Mouse (Mus musculus): ENCODE results near the gene Crat. TPM values are rescaled to one million over a fixed set of nuclear protein-coding genes. Genes with fewer than 3 reads are reported as not detected.

Crat gene
- polyA plus RNA-seq, 1 experiment from 2014 or later = 64.3 TPM

DNA sequence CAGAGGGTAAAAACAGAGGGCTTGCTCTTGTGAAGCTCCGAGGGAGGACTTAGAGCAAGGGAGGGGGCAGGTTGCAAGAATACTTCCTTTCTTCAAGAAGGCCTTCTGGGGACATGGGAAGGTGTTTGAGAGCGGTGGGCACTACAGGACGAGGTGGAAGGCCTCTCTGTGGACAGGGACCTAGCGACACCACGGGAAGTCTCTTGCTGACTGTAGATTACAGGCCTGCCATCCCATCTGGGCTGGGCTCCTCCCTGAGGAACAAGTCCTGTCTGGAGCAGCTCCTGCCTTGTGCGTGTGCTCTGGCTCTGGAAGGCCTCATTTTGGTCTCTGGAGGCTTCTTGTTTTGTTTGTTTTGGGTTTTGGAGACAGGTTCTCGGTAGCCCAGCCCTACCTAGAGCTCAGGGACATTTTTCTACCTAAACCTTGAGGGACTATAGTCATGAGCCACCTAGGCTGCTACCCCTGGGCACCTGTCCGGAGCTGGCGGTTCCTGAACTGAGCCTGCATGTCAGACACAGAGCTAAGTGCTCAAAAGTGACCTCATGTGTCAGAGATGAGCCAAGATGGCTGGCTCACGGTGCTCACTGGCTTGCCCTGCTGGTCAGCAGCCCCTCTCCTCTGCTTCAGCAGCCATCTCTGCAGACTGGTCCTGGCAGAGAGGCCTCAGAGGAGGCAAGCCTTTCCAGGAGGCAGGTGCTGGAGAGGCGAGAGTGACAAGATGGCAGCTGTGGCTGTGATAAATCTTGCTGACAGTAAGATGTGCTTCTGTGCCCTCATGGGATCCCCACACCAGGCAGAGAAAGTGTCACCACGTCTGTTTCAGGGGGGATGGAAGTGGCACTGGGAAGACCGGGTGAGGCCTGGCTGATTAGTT is 40.7 kb upstream of the Crat start:
- Histone ChIP-seq H3K27me3 (ENCODE audit: insufficient read depth, low read length) (no peaks in the 10 kb centered on the region), H3K27ac (ENCODE audit: low read depth) (no peak overlapping the region), H3K4me1 (ENCODE audit: insufficient read depth) (no peaks in the 10 kb centered on the region), H3K36me3 (replicated peaks; ENCODE audit: insufficient read depth, low read length) (0 out of 2 replicates have a peak, but pooled peaks cover 4% of the 10 kb centered on the region), H3K9me3 (ENCODE audit: low read length) (no peaks in the 10 kb centered on the region), H3K9ac (replicated peaks) (no peak overlapping the region), H3K4me2 (ENCODE audit: low read depth, low read length) (no peak overlapping the region), H3K4me3 (ENCODE audit: low read depth, low read length) (no peak overlapping the region)
- no peak for DNase-seq
- no peak for ATAC-seq
- 77% methylated on average over 13 of the region's 13 CpGs for WGBS (ENCODE audit: insufficient replicate concordance)
- TF ChIP-seq EP300 (IDR thresholded peaks at IDR 0.05; ENCODE audit: low read depth) = no peak
- no peak for TF ChIP-seq CTCF (IDR thresholded peaks at IDR 0.05; ENCODE audit: low read depth)

DNA sequence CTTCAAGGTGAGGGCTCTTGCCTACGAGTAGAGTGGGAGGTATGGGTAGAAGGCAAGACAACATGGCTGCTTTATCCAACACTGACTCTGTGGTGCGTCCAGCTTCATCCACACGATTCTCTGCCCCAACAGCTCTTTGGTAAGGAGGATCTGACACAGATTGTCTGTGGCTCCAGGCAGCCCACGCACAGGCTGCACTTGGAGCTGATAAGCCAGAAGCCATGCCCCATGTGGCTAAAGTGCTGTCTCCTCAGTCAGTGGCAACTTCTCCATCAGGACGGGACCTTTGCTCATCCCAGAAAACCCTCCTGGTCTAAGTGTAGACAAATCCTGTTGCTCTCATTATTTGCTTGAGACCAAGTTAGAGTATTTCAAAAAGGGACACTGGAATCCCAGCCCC is 39.0 kb upstream of the Crat start:
- TF ChIP-seq EP300 (IDR thresholded peaks at IDR 0.05; ENCODE audit: low read depth) (no peak), CTCF (IDR thresholded peaks at IDR 0.05; ENCODE audit: low read depth) (no peak)
- 65% methylated on average over 5 of the region's 5 CpGs for WGBS (ENCODE audit: insufficient replicate concordance)
- ATAC-seq (no peak), DNase-seq (no peak)
- Histone ChIP-seq H3K9ac (replicated peaks) (no peak overlapping the region), H3K4me3 (ENCODE audit: low read depth, low read length) (no peak overlapping the region), H3K27me3 (ENCODE audit: insufficient read depth, low read length) (no peaks in the 10 kb centered on the region), H3K36me3 (replicated peaks; ENCODE audit: insufficient read depth, low read length) (peaks cover 9% of the 10 kb centered on the region), H3K27ac (ENCODE audit: low read depth) (no peak overlapping the region), H3K4me2 (ENCODE audit: low read depth, low read length) (no peak overlapping the region), H3K9me3 (ENCODE audit: low read length) (no peaks in the 10 kb centered on the region), H3K4me1 (ENCODE audit: insufficient read depth) (no peaks in the 10 kb centered on the region)

DNA sequence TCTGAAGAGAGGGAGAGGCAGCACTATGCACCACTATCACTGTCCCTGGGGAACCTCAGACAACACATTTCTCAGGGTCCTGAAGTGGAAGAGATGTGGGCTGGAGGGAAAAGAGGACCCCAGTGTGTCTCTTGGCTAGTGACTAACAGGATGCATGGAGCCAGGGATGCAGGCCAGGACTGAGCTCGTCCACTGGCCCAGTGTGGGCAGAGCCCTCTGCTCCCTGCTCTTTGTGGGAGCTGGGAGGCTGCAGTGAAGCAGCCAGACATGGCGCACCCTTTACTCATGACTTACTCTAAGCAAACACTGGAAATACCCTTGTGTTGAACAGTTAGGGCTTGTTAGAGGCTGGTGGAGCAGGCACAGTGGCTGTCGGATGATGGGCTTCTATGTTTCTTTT is 38.0 kb upstream of the Crat start:
- 82% methylated on average over 3 of the region's 3 CpGs for WGBS (ENCODE audit: insufficient replicate concordance)
- Histone ChIP-seq H3K27me3 (ENCODE audit: insufficient read depth, low read length) (no peaks in the 10 kb centered on the region), H3K4me2 (ENCODE audit: low read depth, low read length) (no peak overlapping the region), H3K36me3 (replicated peaks; ENCODE audit: insufficient read depth, low read length) (peaks cover 13% of the 10 kb centered on the region), H3K9ac (replicated peaks) (no peak overlapping the region), H3K27ac (ENCODE audit: low read depth) (no peak overlapping the region), H3K4me1 (ENCODE audit: insufficient read depth) (no peaks in the 10 kb centered on the region), H3K4me3 (ENCODE audit: low read depth, low read length) (no peak overlapping the region), H3K9me3 (ENCODE audit: low read length) (no peaks in the 10 kb centered on the region)
- ATAC-seq = no peak
- no peak for DNase-seq
- no peak for TF ChIP-seq EP300 (IDR thresholded peaks at IDR 0.05; ENCODE audit: low read depth)
- TF ChIP-seq CTCF (IDR thresholded peaks at IDR 0.05; ENCODE audit: low read depth) = no peak

DNA sequence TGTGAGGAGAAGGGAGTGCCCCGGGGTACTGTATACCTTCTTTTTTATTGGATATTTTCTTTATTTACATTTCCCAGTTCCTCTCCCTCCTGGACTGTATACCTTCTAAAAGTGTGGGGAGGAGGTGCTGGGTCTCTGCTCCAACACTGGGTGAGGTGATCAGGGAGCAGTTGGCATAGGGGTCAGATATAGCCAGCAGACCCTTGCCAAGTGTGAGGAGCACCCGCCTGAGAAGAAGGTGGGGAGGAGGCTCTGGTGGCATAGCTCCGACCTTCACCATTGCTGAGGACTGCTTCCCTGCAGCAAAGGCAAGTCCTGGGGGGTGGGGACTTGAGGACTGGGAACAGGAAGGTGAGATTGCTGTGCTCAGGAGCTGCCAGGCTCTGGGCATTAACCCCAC is 35.9 kb upstream of the Crat start:
- TF ChIP-seq EP300 (IDR thresholded peaks at IDR 0.05; ENCODE audit: low read depth) = no peak
- no peak for TF ChIP-seq CTCF (IDR thresholded peaks at IDR 0.05; ENCODE audit: low read depth)
- peaks cover 27% of the 10 kb centered on the region for H3K36me3 ChIP-seq (replicated peaks; ENCODE audit: insufficient read depth, low read length)
- WGBS (ENCODE audit: insufficient replicate concordance) = 80% methylated on average over 3 of the region's 3 CpGs
- no peaks in the 10 kb centered on the region for H3K27me3 ChIP-seq (ENCODE audit: insufficient read depth, low read length)
- H3K4me3 ChIP-seq (ENCODE audit: low read depth, low read length) = no peak overlapping the region
- H3K4me2 ChIP-seq (ENCODE audit: low read depth, low read length) = no peak overlapping the region
- no peak overlapping the region for H3K9ac ChIP-seq (replicated peaks)
- H3K27ac ChIP-seq (ENCODE audit: low read depth) = no peak overlapping the region
- DNase-seq (no peak), ATAC-seq (no peak)
- no peaks in the 10 kb centered on the region for H3K9me3 ChIP-seq (ENCODE audit: low read length)
- H3K4me1 ChIP-seq (ENCODE audit: insufficient read depth) = no peaks in the 10 kb centered on the region

DNA sequence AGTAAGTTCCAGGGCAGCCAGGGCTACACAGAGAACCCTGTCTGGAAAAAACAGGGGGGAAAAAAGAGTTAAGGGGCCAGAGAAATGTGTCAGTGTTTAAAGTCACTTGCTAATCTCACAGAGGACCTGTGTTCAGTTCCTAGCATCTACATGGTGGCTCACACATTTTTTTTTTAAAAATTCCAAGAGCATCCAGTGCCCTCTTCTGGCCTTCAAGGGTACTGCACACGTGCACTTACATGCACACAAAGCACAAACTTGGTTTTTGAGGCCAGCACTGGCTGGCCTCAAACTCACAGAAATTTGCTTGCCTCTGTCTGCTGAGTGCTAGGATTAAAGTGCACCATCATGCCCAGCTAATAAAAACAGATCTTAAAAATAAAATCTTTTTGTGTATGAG is 34.9 kb upstream of the Crat start:
- DNase-seq (no peak), ATAC-seq (no peak)
- Histone ChIP-seq H3K9me3 (ENCODE audit: low read length) (no peaks in the 10 kb centered on the region), H3K4me3 (ENCODE audit: low read depth, low read length) (no peak overlapping the region), H3K27me3 (ENCODE audit: insufficient read depth, low read length) (no peaks in the 10 kb centered on the region), H3K27ac (ENCODE audit: low read depth) (no peak overlapping the region), H3K4me1 (ENCODE audit: insufficient read depth) (peaks cover under 1% of the 10 kb centered on the region), H3K4me2 (ENCODE audit: low read depth, low read length) (no peak overlapping the region), H3K36me3 (replicated peaks; ENCODE audit: insufficient read depth, low read length) (peaks cover 35% of the 10 kb centered on the region), H3K9ac (replicated peaks) (no peak overlapping the region)
- 75% methylated on average over 1 of the region's 1 CpGs for WGBS (ENCODE audit: insufficient replicate concordance)
- TF ChIP-seq CTCF (IDR thresholded peaks at IDR 0.05; ENCODE audit: low read depth) (peak; percentile 64), EP300 (IDR thresholded peaks at IDR 0.05; ENCODE audit: low read depth) (no peak)

DNA sequence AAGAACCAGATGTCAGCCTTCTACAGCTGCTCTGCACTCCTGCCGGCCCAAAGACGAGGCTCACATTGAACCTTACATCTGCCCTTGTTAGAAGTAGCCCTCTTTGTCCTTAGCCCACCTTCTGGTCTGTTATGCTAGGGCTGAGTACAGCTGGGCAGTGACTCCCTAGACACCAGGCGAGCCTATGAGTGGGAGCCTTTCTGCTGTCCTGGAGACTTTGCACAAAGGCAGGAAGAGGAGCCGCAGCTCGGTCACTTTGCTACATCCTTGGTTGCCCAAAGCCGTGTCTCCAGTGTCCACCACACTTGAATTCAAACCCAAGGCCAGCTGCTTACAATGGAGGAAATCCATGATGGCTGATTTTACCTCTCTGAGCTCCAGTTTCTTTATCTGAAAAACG is 32.8 kb upstream of the Crat start:
- Histone ChIP-seq H3K4me3 (ENCODE audit: low read depth, low read length) (no peak overlapping the region), H3K27ac (ENCODE audit: low read depth) (no peak overlapping the region), H3K4me1 (ENCODE audit: insufficient read depth) (peaks cover 17% of the 10 kb centered on the region), H3K27me3 (ENCODE audit: insufficient read depth, low read length) (no peaks in the 10 kb centered on the region), H3K9me3 (ENCODE audit: low read length) (no peaks in the 10 kb centered on the region), H3K36me3 (replicated peaks; ENCODE audit: insufficient read depth, low read length) (peaks cover 47% of the 10 kb centered on the region), H3K4me2 (ENCODE audit: low read depth, low read length) (no peak overlapping the region), H3K9ac (replicated peaks) (no peak overlapping the region)
- ATAC-seq (no peak), DNase-seq (no peak)
- WGBS (ENCODE audit: insufficient replicate concordance) = 92% methylated on average over 7 of the region's 7 CpGs
- TF ChIP-seq CTCF (IDR thresholded peaks at IDR 0.05; ENCODE audit: low read depth) (no peak), EP300 (IDR thresholded peaks at IDR 0.05; ENCODE audit: low read depth) (no peak)
